Mouse (Mus musculus) CH12.LX (cell line): ENCODE results near the gene Ccdc47. TPM values are rescaled to one million over a fixed set of nuclear protein-coding genes. Genes with fewer than 3 reads are reported as not detected.

Experiments
- DNase-seq: peaks from one replicate; pipeline ENCODE4 v3.0.0-alpha.2; 2013; ENCODE audit errors: extremely low read depth
- H3K27ac ChIP-seq: 2 replicates; pipeline ENCODE4 v1.5.1; 2012; ENCODE audit warnings: low read depth, mild to moderate bottlenecking, control low read depth, moderate library complexity; ENCODE audit not compliant: insufficient read depth
- H3K27me3 ChIP-seq: replicated peaks from 2 replicates; pipeline ENCODE3; 2012; ENCODE audit warnings: inconsistent platforms
- H3K36me3 ChIP-seq, 2 experiments: replicated peaks in 1 of 2; 2 replicates each; pipeline versions ENCODE3 to v1.6.1; 2012; ENCODE audit warnings: inconsistent platforms in 1 of 2, low read length in 1 of 2, mild to moderate bottlenecking in 1 of 2, mixed read lengths in 1 of 2, moderate library complexity in 1 of 2; ENCODE audit not compliant: control insufficient read depth in 1 of 2, insufficient read depth in 1 of 2
- H3K4me1 ChIP-seq, 2 experiments: 2 replicates each; pipeline ENCODE4 v1.6.1; 2012; ENCODE audit warnings: inconsistent platforms in 1 of 2, moderate library complexity in 1 of 2; ENCODE audit not compliant: insufficient read depth in 2 of 2, control insufficient read depth in 1 of 2
- H3K4me2 ChIP-seq: 2 replicates; pipeline ENCODE4 v1.6.1; 2012; ENCODE audit warnings: low read depth, mild to moderate bottlenecking, control low read depth; ENCODE audit not compliant: poor library complexity, insufficient read depth, severe bottlenecking
- H3K4me3 ChIP-seq, 3 experiments: fragments of 150-350 bp in 1 of 3; sonication (generic) in 1 of 3; replicated peaks in 1 of 3; 2 replicates each; pipeline versions ENCODE3 to v1.5.1; 2011 to 2012; ENCODE audit warnings: low read depth in 2 of 3, low read length in 2 of 3, mild to moderate bottlenecking in 2 of 3, moderate library complexity in 2 of 3, control low read depth in 1 of 3, improper control_type of control experiment in 1 of 3, inconsistent platforms in 1 of 3, mixed read lengths in 1 of 3; ENCODE audit not compliant: poor library complexity in 1 of 3
- H3K79me2 ChIP-seq: replicated peaks from 2 replicates; pipeline ENCODE4 v1.6.1; 2012; ENCODE audit warnings: mild to moderate bottlenecking, moderate library complexity; ENCODE audit not compliant: control insufficient read depth, poor library complexity, insufficient read depth, severe bottlenecking; ENCODE audit errors: extremely low read depth
- H3K9ac ChIP-seq: 2 replicates; pipeline ENCODE4 v1.6.1; 2012; ENCODE audit warnings: low read depth, mild to moderate bottlenecking, control low read depth, moderate library complexity; ENCODE audit not compliant: insufficient read depth
- H3K9me3 ChIP-seq: replicated peaks from 2 replicates; pipeline ENCODE3; 2012; ENCODE audit warnings: low read length, inconsistent platforms, mixed read lengths
- CHD1 ChIP-seq: IDR thresholded peaks from 2 replicates; pipeline ENCODE4 v1.6.1; 2012; ENCODE audit warnings: low read depth, low read length, improper control_type of control experiment, inconsistent platforms
- CHD2 ChIP-seq: IDR thresholded peaks from 2 replicates; pipeline ENCODE4 v1.6.1; 2011; ENCODE audit warnings: low read length, improper control_type of control experiment
- E2F4 ChIP-seq: IDR thresholded peaks from 2 replicates; pipeline ENCODE4 v1.6.1; 2011; ENCODE audit warnings: low read depth, low read length, improper control_type of control experiment; ENCODE audit not compliant: insufficient replicate concordance
- ELF1 ChIP-seq: IDR thresholded peaks from 2 replicates; pipeline ENCODE4 v1.6.1; 2014; ENCODE audit warnings: low read depth, mild to moderate bottlenecking, inconsistent platforms, low read length, improper control_type of control experiment
- ETS1 ChIP-seq: conservative IDR thresholded peaks from 2 replicates; pipeline ENCODE4 v1.6.1; 2012; ENCODE audit warnings: low read depth, mild to moderate bottlenecking, inconsistent platforms, low read length, improper control_type of control experiment, moderate library complexity
- GABPA ChIP-seq: IDR thresholded peaks from 2 replicates; pipeline ENCODE4 v1.6.1; 2012; ENCODE audit warnings: low read depth, low read length, improper control_type of control experiment, inconsistent platforms; ENCODE audit not compliant: insufficient replicate concordance
- KAT2A ChIP-seq: IDR thresholded peaks from 2 replicates; pipeline ENCODE4 v1.6.1; 2012; ENCODE audit warnings: low read length, improper control_type of control experiment, inconsistent platforms; ENCODE audit not compliant: insufficient replicate concordance
- MAFK ChIP-seq: IDR thresholded peaks from 2 replicates; pipeline ENCODE4 v1.6.1; 2011; ENCODE audit warnings: low read length, improper control_type of control experiment; ENCODE audit not compliant: insufficient replicate concordance
- MEF2A ChIP-seq: IDR thresholded peaks from 2 replicates; pipeline ENCODE4 v1.6.1; 2014; ENCODE audit warnings: low read depth, mild to moderate bottlenecking, inconsistent platforms, low read length, improper control_type of control experiment, borderline replicate concordance
- MXI1 ChIP-seq: IDR thresholded peaks from 2 replicates; pipeline ENCODE4 v1.6.1; 2011; ENCODE audit warnings: mild to moderate bottlenecking, low read depth, low read length, improper control_type of control experiment
- PAX5 ChIP-seq: IDR thresholded peaks from 2 replicates; pipeline ENCODE4 v1.6.1; 2012; ENCODE audit warnings: low read length, inconsistent platforms, mixed read lengths
- POLR2A ChIP-seq: IDR thresholded peaks from 2 replicates; pipeline ENCODE4 v1.6.1; 2011; ENCODE audit warnings: low read depth, mild to moderate bottlenecking, improper control_type of control experiment, low read length
- POLR2AphosphoS2 ChIP-seq: IDR thresholded peaks from 2 replicates; pipeline ENCODE4 v1.6.1; 2011; ENCODE audit warnings: low read depth, low read length, improper control_type of control experiment
- RCOR1 ChIP-seq: conservative IDR thresholded peaks from 2 replicates; pipeline ENCODE4 v1.6.1; 2012; ENCODE audit warnings: low read depth, mild to moderate bottlenecking, inconsistent platforms, low read length, improper control_type of control experiment
- SIN3A ChIP-seq: IDR thresholded peaks from 2 replicates; pipeline ENCODE4 v1.6.1; 2012; ENCODE audit warnings: low read length, improper control_type of control experiment, inconsistent platforms
- SMC3 ChIP-seq: IDR thresholded peaks from 2 replicates; pipeline ENCODE4 v1.6.1; 2011; ENCODE audit warnings: low read depth, low read length, improper control_type of control experiment
- USF2 ChIP-seq: conservative IDR thresholded peaks from 2 replicates; pipeline ENCODE4 v1.6.1; 2011; ENCODE audit warnings: low read depth, low read length, improper control_type of control experiment
- ZKSCAN1 ChIP-seq: IDR thresholded peaks from 2 replicates; pipeline ENCODE4 v1.6.1; 2012; ENCODE audit warnings: low read depth, inconsistent platforms, low read length, improper control_type of control experiment, borderline replicate concordance
- dilution Hi-C: fragments of 300-500 bp; cut with MboI; formaldehyde crosslinking; loops from 2 replicates; pipeline ENCODE4 v1.14.3; 2020; ENCODE audit warnings: low sequenced_read_pairs; ENCODE audit not compliant: extremely low pct_unique_long_range_greater_than_20kb, extremely low pct_ligation_motif_present
- in situ Hi-C: fragments of 300-500 bp; cut with MboI; formaldehyde crosslinking; loops from 3 replicates; pipeline ENCODE4 v1.14.3; 2019; ENCODE audit warnings: low sequenced_read_pairs, low pct_ligation_motif_present, low pct_unique_long_range_greater_than_20kb, mixed read lengths
- polyA plus RNA-seq: library from polyadenylated mRNA; unstranded; fragments of >175 nt; gene quantifications from 2 replicates; pipeline ENCODE4 v1.2.1, GENCODE M21; 2012; ENCODE audit warnings: low read depth; ENCODE audit not compliant: insufficient read length
- total RNA-seq, 2 experiments: library from RNA; depleted of rRNA; stranded (reverse); fragments of 300-350 nt in 1 of 2; fragments of >200 nt in 1 of 2; gene quantifications; 2 replicates each; pipeline ENCODE4 v1.2.3; 2012 to 2014

Ccdc47 gene
- total and polyA plus RNA-seq, 3 experiments, result 46.1 to 80.8 (median 53.2) TPM

- H3K4me1 ChIP-seq, result peaks cover 7 to 34% of the 10 kb centered on the region in 2 experiments; a peak in 3 of 4 replicates
- no peak for DNase-seq
- no peaks in the 10 kb centered on the region for H3K9me3 ChIP-seq
- no peak for TF ChIP-seq CHD2
- no peak for TF ChIP-seq MEF2A
- TF ChIP-seq RCOR1, result no peak
- no peak for TF ChIP-seq MAFK
- TF ChIP-seq KAT2A, result no peak
- TF ChIP-seq ELF1, result no peak
- TF ChIP-seq POLR2AphosphoS2, result no peak; the same call in 1 of the 2 replicates
- no peak for TF ChIP-seq GABPA
- no peak for TF ChIP-seq PAX5
- TF ChIP-seq SMC3, result no peak
- TF ChIP-seq ETS1, result no peak
- no peak for TF ChIP-seq USF2
- TF ChIP-seq CHD1, result no peak
- TF ChIP-seq POLR2A, result no peak; the same call in 1 of the 2 replicates
- no peak for TF ChIP-seq ZKSCAN1
- TF ChIP-seq E2F4, result no peak
- no peak for TF ChIP-seq MXI1
- H3K4me2 ChIP-seq, result no peak overlapping the region
- dilution Hi-C loops, result no loop called here
- H3K9ac ChIP-seq, result no peak overlapping the region
- H3K4me3 ChIP-seq, result no peak overlapping the region
- no peaks in the 10 kb centered on the region for H3K27me3 ChIP-seq
- H3K27ac ChIP-seq, result no peak overlapping the region
- in situ Hi-C loops, result no loop called here
- H3K79me2 ChIP-seq, result peaks cover 21% of the 10 kb centered on the region
- H3K36me3 ChIP-seq, result peaks cover 80 to 89% of the 10 kb centered on the region in 2 experiments
Observed at GRCm38 (mm10) chr11:106263963-106264362, 47.8 kb upstream of the Ccdc47 start.

GRCm38 (mm10) chr11:106260826-106261450 lies 44.8 kb upstream of the Ccdc47 start:
- peaks cover 3 to 21% of the 10 kb centered on the region in 2 experiments; a peak in 3 of 4 replicates for H3K4me1 ChIP-seq
- H3K27me3 ChIP-seq, result no peaks in the 10 kb centered on the region
- in situ Hi-C loops (no loop called here), dilution Hi-C loops (no loop called here)
- TF ChIP-seq SIN3A (no peak), POLR2AphosphoS2 (0 out of 2 replicates have a peak, but pooled peaks have one; percentile 12)
- peaks cover 73 to 83% of the 10 kb centered on the region in 2 experiments for H3K36me3 ChIP-seq
- no peak overlapping the region for H3K4me3 ChIP-seq
- H3K9ac ChIP-seq, result no peak overlapping the region
- no peaks in the 10 kb centered on the region for H3K9me3 ChIP-seq
- DNase-seq, result no peak
- no peak overlapping the region for H3K27ac ChIP-seq
- H3K79me2 ChIP-seq, result peaks cover 39% of the 10 kb centered on the region
- no peak overlapping the region for H3K4me2 ChIP-seq
